Mouse (Mus musculus): Measurements from ENCODE around the gene Tnfrsf21.

Tnfrsf21 gene

DNA sequence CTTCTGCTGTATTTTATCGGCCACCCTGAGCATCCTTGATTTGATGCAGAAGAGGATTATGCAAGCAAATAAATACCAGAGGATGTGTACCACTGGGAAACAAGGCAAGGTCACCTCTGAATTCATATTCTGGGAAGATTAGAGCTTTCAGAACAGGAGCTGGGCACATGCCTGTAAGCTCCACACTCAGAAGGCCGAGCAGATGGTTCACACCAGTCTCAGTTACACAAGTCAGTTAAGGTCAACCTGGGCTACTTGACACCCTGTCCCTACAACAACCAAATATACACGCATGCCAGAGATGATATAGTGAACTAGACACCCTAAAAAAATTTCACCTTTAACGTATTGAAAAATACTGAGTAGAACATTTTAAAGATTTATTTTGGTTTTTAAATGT is 116.8 kb downstream of the Tnfrsf21 start:
- DNase-seq, result no peak

DNA sequence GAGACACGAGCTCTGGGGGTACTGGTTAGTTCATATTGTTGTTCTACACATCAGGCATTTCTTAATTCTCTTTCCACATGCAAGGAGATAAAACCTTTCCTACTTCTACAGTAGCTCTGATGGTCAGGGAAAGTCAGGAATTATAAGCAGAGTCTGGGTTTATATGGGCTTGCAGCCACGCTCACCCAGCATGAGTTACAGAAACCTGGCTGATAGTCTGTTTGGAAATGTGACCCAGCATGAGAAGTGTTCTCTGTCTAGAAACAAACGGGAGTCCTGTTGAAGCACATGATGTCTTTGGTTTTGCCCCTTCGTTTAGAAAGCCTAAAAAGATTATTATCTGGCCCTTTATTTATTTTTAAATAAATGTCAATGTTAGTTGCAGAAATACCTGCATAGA is 118.6 kb downstream of the Tnfrsf21 start:
- no peak for DNase-seq

DNA sequence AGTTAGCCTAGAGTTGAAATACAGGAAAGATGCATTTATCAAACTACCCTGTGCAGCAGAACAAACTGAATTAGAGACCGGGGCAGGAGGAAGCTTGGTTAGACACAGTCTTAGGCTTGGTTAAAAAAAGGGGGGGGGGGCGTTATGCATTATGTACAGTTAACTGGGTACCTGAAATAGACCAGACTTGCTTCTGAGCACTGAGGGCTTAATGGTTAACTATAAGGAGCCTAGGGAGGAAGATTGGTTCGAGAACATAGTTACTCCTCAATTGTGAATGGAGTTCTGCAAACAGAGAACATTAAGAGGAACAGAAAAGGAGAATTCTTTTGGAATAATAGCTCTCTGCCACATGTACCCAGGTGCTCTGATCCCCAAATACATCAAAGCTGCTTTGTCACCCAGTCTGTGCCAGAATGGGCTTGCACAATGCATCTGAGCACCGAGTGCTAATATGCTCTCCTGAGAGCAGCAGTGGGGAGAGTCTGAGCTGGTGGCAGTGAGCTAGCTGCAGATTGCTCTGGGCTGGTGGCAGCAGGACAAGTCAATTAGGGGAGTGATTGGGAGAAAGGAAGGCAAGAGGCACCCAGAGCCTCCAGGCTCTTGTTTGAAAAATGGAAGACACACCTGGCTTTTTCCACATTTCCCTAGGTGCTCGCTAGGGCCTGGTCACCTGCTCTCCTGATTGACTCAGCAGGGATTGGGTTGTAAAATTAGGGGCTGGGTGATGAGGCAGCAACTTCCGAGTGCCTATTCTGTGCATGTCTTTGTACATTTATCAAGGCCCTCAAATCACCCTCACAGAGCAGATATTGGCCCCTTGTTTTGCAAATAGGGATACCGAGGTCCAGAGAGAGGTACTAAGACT is 119.3 kb downstream of the Tnfrsf21 start:
- no peak for DNase-seq

DNA sequence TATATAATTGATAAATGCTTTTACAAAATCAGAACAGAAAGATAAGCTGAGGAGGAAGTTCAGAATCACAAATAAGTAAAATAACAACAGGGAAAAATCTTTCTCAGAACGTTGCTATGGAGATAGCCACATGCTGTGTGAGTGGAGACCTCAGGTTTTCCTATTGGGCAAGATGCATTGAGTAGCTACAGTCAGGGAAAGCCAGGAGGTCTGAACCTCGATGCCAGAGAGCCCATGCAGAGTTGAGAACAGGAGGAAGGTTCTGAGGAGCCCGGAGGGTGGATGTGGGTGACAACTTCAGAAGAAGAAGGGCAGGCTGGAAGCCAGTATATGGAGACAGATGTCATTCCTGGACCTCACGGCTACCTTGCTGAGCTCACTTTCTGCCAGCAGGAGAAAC is 120.4 kb downstream of the Tnfrsf21 start:
- DNase-seq, result no peak

DNA sequence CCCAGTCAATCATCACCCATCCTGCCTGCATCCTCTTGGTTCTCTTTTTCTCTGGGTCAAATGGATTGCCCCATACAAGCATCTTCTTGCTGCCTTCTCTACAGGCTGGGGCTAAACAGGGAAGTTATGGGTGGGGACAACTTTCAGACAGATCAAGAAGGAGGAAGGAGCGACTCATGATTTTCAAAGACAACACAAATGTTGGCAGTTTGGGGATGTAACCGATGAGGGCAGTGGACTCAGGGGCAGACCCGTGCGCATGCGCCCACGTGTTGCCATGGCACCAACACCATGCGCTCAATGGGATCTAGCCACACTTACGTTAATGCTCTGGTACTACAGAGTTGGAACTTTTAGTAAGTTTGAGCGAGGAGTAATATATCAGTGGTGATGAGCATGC is 121.5 kb downstream of the Tnfrsf21 start:
- DNase-seq, result peak; percentile 39

DNA sequence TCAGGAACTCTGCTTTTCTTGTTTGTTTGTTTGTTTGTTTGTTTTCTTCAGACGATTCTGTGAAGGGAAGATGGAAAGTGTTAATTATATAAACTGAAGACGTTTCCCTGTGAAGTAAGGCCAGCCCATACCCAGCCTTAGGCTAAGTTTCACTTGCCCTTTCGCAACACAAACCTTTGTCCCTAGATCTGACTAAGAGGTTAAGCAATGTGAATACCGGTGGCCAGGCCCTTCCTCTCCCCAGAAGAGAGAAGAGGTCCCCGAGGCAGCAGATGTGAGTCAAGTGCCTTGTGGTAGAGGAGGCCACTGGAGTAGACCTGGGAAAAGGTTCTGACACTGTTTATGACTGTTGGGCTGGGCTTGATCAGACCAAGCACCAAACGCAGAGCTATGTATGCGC is 122.0 kb downstream of the Tnfrsf21 start:
- DNase-seq, result no peak
